Mouse (Mus musculus) MEL (cell line): ENCODE results near the gene Pakap.
A peak's percentile ranks its signal among the peaks of the same experiment; 100 is the strongest.

Experiments
- CHD2 ChIP-seq: IDR thresholded peaks from 2 replicates; pipeline ENCODE4 v1.6.1; 2011; ENCODE audit warnings: low read length, improper control_type of control experiment
- CTCF ChIP-seq, 3 experiments: IDR thresholded peaks in 2 of 3; conservative IDR thresholded peaks in 1 of 3; 2 replicates each; pipeline ENCODE4 v1.5.1; 2011 to 2012; ENCODE audit warnings: low read length in 3 of 3, low read depth in 2 of 3, mild to moderate bottlenecking in 2 of 3, improper control_type of control experiment in 1 of 3, inconsistent platforms in 1 of 3, mixed read lengths in 1 of 3, moderate library complexity in 1 of 3; ENCODE audit not compliant: control insufficient read depth in 1 of 3, insufficient read depth in 1 of 3, poor library complexity in 1 of 3, severe bottlenecking in 1 of 3
- EP300 ChIP-seq, 2 experiments: IDR thresholded peaks; 2 replicates each; pipeline ENCODE4 v1.6.1; 2011; ENCODE audit warnings: improper control_type of control experiment in 2 of 2, low read length in 2 of 2, low read depth in 1 of 2, mild to moderate bottlenecking in 1 of 2
- KAT2A ChIP-seq: conservative IDR thresholded peaks from 2 replicates; pipeline ENCODE4 v1.6.1; 2012; ENCODE audit warnings: low read depth, low read length, improper control_type of control experiment, inconsistent platforms
- NELFE ChIP-seq: IDR thresholded peaks from 2 replicates; pipeline ENCODE4 v1.6.1; 2011; ENCODE audit warnings: low read depth, low read length, improper control_type of control experiment
- POLR2A ChIP-seq, 2 experiments: IDR thresholded peaks; 2 replicates each; pipeline ENCODE4 v1.6.1; 2011 to 2012; ENCODE audit warnings: low read length in 2 of 2, mild to moderate bottlenecking in 2 of 2, control low read depth in 1 of 2, improper control_type of control experiment in 1 of 2, low read depth in 1 of 2, moderate library complexity in 1 of 2; ENCODE audit not compliant: control insufficient read depth in 1 of 2, insufficient read depth in 1 of 2, poor library complexity in 1 of 2
- TAL1 ChIP-seq: IDR thresholded peaks from 2 replicates; pipeline ENCODE4 v1.6.1; 2012; ENCODE audit warnings: mild to moderate bottlenecking, inconsistent platforms, low read length, moderate library complexity, mixed read lengths
- USF1 ChIP-seq: IDR thresholded peaks from 2 replicates; pipeline ENCODE4 v1.6.1; 2014; ENCODE audit warnings: low read depth, mild to moderate bottlenecking, inconsistent platforms, low read length, improper control_type of control experiment, moderate library complexity
- USF2 ChIP-seq, 2 experiments: IDR thresholded peaks; 2 replicates each; pipeline ENCODE4 v1.6.1; 2011 to 2012; ENCODE audit warnings: improper control_type of control experiment in 2 of 2, low read length in 2 of 2, borderline replicate concordance in 1 of 2, inconsistent platforms in 1 of 2, low read depth in 1 of 2, mild to moderate bottlenecking in 1 of 2; ENCODE audit not compliant: insufficient read depth in 1 of 2
- ZKSCAN1 ChIP-seq: IDR thresholded peaks from 2 replicates; pipeline ENCODE4 v1.6.1; 2012; ENCODE audit warnings: low read depth, mild to moderate bottlenecking, inconsistent platforms, low read length, improper control_type of control experiment, moderate library complexity

DNA sequence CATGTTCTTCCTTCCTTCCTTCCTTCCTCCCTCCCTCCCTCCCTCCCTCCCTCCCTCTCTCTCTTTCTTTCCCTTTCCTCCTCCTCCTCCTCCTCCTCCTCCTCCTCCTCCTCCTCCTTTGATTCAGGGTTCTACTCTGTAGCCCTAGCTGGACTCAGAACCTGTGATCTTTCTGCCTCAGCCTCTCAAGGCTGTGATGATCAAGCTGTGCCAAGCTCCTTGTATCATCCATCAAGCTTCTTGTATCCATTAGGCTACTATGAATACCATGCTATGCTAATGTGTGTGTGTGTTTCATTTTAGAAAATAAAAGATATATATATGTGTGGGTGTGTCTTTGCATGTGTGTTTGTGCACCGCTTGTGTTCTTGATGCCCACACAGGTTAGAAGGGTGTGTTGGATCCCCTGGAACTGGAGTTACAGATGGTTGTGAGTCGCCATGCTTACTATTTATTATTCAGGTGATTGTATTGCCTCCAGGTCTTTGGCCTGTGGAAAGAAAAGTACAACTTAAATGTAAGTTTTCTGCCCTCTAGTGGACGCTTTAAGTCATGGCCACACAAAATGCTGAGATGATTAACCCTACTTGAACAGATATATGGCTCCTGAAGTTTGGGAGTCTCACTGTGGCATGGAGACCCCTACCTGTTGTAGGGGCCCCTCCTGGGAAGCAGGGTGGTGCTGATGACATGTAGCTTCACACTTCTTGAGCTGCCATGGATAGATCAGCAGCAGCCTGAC is 359.7 kb downstream of the Pakap start:
- TF ChIP-seq CTCF (IDR thresholded peaks at IDR 0.05 in 2 of 3, conservative IDR thresholded peaks at IDR 0.05 in 1 of 3; ENCODE audit: control insufficient read depth in 1 of 3, insufficient read depth in 1 of 3, low read depth in 2 of 3, low read length in 3 of 3, poor library complexity in 1 of 3, severe bottlenecking in 1 of 3) (peak in 2 of 3 experiments; percentile 75 to 78; a peak in 4 of 6 replicates), USF1 (no peak), TAL1 (no peak), KAT2A (no peak), USF2 (IDR thresholded peaks at IDR 0.05; ENCODE audit: borderline replicate concordance in 1 of 2, insufficient read depth in 1 of 2, low read depth in 1 of 2, low read length in 2 of 2) (no peak), ZKSCAN1 (no peak), EP300 (IDR thresholded peaks at IDR 0.05; ENCODE audit: low read depth in 1 of 2, low read length in 2 of 2) (no peak), CHD2 (no peak), POLR2A (IDR thresholded peaks at IDR 0.05; ENCODE audit: control insufficient read depth in 1 of 2, insufficient read depth in 1 of 2, low read depth in 1 of 2, low read length in 2 of 2, poor library complexity in 1 of 2) (no peak), NELFE (no peak)
